Mouse (Mus musculus): ENCODE results near the gene Lrrc26.

GRCm38 (mm10) chr2:25242101-25242506 is 47.6 kb upstream of the Lrrc26 start, which contains the start of the genes Rnf208 and Cysrt1:
- TF ChIP-seq GATA1 (IDR thresholded peaks at IDR 0.05; ENCODE audit: borderline replicate concordance, low read length) (no peak), FLI1 (IDR thresholded peaks at IDR 0.05; ENCODE audit: low read length) (no peak)

Data from megakaryocyte, embryonic 14.5 days (primary cell).